Mouse (Mus musculus): ENCODE data around the gene Slc25a1.

GRCm38 (mm10) chr16:17920586-17920985 is 7.4 kb downstream of the Slc25a1 start:
- no peak for TF ChIP-seq GATA1 (IDR thresholded peaks at IDR 0.05; ENCODE audit: borderline replicate concordance, low read length)
- no peak for TF ChIP-seq FLI1 (IDR thresholded peaks at IDR 0.05; ENCODE audit: low read length)
